Mouse (Mus musculus) kidney, adult 8-10 months (tissue): ENCODE data around the gene Col25a1.
A peak's percentile ranks its signal among the peaks of the same experiment; 100 is the strongest.

Source experiments
- DNase-seq, 2 experiments: peaks; one replicate each; pipeline ENCODE4 v3.0.0; 2022

Col25a1 gene

GRCm38 (mm10) chr3:130584007-130584406 is 452.7 kb downstream of the Col25a1 start:
- peak in 1 of 2 experiments; percentile 41 for DNase-seq

- DNase-seq: no peak
These were observed 463.7 kb downstream of the Col25a1 start for GRCm38 (mm10) chr3:130595050-130595449.

DNA sequence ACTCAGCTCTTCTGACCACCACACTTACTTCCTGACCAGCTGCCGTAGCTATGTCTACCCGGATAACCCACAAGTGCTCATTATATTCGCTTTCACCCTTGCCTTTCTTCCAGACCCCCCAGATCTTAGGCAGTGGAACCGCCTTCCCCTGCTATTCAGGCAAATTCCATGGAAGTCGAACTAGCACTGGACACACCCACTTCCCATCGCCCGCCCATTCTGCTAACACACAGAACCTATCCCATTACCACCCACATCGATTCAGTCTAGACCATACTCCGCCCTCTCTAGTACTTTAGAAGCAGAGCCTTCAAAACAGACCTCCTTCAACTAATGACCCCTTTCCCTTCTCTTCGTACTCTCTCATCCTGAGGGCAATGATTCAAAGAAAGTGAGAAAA is 470.2 kb downstream of the Col25a1 start:
- no peak for DNase-seq

DNA sequence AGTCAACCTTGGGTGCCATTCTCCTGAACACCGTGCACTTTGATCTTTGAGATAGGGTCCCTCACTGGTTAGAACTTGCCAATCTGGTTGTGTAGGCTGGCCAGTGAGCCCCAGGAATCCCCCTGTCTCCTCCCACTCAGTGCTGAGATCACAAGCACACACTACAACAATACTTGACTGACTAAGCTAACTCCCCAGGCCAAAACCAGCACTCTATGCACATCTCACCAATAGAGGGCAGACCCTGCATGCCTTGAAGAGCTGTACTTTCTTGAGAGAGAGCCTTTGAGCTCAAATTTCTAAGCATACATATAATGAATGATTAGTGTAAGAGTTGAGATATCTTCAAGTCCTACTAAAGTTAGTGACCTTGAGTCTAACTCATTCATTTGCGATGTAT is 476.6 kb downstream of the Col25a1 start:
- DNase-seq: peak; percentile 15 to 35

DNA sequence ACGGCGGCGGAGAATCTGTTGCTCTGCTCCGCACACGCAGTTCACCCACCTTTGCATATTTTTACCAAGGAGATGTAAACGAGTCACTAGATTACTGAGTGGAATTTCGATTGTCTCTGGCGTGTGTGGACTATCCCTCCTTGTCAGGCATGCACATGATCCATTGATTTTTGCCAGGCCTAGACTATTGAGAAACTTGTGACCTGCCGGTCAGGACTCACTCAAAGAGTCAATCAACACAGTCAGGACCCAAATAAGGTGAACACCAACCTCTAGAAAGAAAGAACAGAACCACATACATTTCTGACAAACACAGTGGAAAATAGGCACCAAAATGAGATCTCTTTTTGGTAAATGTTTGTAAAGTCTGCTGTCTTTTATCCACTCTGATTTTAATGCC is 483.1 kb downstream of the Col25a1 start:
- DNase-seq: no peak

DNA sequence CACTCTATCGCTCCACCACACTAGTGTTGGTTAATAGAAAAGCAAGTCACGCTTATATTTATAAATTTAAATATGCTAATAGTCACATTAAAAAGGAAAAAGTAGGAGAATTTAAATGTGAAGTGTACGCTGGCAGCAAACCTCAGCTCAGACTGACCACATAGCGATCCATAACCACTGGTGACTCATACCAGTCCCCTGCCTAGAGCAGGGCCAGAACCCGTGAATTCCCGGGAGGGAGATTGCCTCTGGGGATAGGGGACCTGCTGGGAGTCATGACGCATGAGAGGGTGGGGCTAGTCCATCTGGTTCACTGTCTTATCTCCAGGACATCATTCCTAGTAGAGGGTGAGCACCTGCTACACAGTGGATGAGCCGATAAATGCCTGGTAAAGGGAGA is 484.3 kb downstream of the Col25a1 start:
- DNase-seq: no peak

GRCm38 (mm10) chr3:130617439-130617898 is 486.2 kb downstream of the Col25a1 start, which contains the start of gene Etnppl:
Gene Etnppl, plus strand, starts transcription at chr3:130617448.
- DNase-seq: peak; percentile 75 to 81

- DNase-seq: no peak
These were observed 489.3 kb downstream of the Col25a1 start for GRCm38 (mm10) chr3:130620517-130621146.

DNA sequence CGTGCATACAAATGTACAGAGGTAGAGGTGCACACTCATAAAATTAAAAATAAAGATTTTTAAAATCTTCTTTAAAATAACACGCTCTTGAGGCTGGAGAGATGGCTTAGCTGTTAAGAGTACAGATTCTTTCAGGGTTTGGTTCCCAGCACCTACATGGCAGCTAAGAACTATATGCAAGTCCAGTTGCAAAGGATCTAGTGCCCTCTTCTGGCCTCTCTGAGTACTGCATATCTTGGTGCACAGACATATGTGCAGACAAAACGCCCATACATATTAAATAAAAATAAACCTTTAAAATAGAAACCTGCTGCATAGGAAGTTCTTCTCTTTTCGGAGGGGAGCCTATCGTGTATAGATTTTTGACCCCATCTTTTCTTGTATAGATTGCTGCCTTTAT is 497.1 kb downstream of the Col25a1 start:
- DNase-seq: no peak

DNA sequence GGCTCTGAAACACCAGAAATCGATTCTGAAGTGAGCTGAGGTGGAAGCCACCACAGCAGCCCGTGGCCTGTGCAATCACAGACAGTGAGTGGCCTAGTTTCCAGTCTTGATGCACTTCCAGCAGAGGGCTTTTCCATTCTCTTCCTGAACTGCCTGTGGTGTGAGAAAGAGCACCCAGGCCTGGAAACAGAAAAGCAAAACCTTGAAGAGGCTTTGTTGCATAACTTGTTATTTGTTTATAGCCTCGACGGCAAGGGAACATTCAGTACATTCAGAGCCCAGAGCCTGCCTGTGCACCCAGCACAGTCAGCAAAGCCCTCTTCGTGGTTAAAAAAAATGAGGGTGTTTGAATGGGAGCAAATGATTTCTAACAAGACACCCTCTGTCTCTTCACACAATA is 502.6 kb downstream of the Col25a1 start:
- DNase-seq: no peak

GRCm38 (mm10) chr3:130646110-130646810 is 515.0 kb downstream of the Col25a1 start:
- no peak for DNase-seq
